Mouse (Mus musculus): ENCODE measurements around the gene Klc1. TPM values are rescaled to one million over a fixed set of nuclear protein-coding genes. Genes with fewer than 3 reads are reported as not detected.
A peak's percentile ranks its signal among the peaks of the same experiment; 100 is the strongest.

Gene Klc1
- polyA plus RNA-seq, 1 experiment from 2014 or later, result 59.3 TPM

DNA sequence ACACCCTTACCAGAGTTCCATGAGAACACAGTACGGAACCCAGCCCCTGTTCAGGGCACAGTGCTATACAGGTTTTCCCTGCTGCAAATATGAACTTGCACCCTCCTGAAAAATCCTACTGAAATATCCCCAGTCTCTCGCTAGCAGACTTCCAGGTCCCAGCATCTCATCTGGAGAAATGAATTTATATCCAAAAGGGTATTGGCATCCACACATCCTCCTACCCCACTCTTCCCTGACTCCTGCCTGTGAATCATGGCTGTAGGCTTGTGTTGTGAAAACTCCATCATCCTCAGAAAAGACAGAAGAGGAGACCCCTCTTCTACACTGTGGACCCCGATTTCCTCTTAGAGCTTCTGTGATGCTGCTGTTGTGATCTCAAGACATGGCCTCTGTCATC is 7.9 kb upstream of the Klc1 start:
- H3K36me3 ChIP-seq (ENCODE audit: control insufficient read depth, insufficient read depth, low read length), result no peaks in the 10 kb centered on the region
- H3K4me1 ChIP-seq (replicated peaks; ENCODE audit: control insufficient read depth, insufficient read depth, low read length), result peaks cover 10% of the 10 kb centered on the region
- H3K9me3 ChIP-seq (ENCODE audit: control insufficient read depth, low read length), result no peaks in the 10 kb centered on the region
- ATAC-seq (replicated peaks; ENCODE audit: low FRiP score), result no peak
- H3K4me2 ChIP-seq, result no peak overlapping the region
- no peak for DNase-seq (ENCODE audit: low spot score)
- WGBS, result 92% methylated on average over 3 of the region's 3 CpGs
- H3K27ac ChIP-seq (ENCODE audit: low read depth, low read length), result no peak overlapping the region
- no peaks in the 10 kb centered on the region for H3K27me3 ChIP-seq (replicated peaks; ENCODE audit: control insufficient read depth, insufficient read depth, low read length)
- no peak overlapping the region for H3K9ac ChIP-seq (ENCODE audit: low read depth, low read length)
- no peak overlapping the region for H3K4me3 ChIP-seq (ENCODE audit: low read depth, low read length)

DNA sequence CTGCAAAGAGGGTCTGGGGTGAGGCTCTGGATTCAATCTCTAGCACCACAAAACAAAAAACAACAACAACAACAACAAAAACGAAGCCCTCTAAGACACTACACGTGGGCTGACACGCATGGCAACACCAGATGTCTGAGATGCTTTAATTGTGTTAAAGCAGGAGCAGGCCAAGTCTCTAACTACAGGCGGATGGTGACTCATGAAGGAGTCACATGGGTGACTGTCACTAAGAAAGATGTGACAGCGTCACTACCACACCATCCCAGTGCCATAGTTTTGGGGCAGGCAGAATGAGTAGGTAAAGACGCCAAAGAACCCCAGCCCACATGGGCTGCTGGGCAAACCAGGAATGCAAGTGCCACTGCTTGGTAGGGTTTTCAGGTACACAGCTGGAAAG is 6.2 kb upstream of the Klc1 start:
- no peaks in the 10 kb centered on the region for H3K9me3 ChIP-seq (ENCODE audit: control insufficient read depth, low read length)
- WGBS, result 85% methylated on average over 6 of the region's 6 CpGs
- H3K27ac ChIP-seq (ENCODE audit: low read depth, low read length), result no peak overlapping the region
- H3K4me2 ChIP-seq, result no peak overlapping the region
- 0 out of 2 replicates have a peak, but pooled peaks cover 5% of the 10 kb centered on the region for H3K4me1 ChIP-seq (replicated peaks; ENCODE audit: control insufficient read depth, insufficient read depth, low read length)
- no peak overlapping the region for H3K4me3 ChIP-seq (ENCODE audit: low read depth, low read length)
- DNase-seq (ENCODE audit: low spot score) (no peak), ATAC-seq (replicated peaks; ENCODE audit: low FRiP score) (no peak)
- no peaks in the 10 kb centered on the region for H3K36me3 ChIP-seq (ENCODE audit: control insufficient read depth, insufficient read depth, low read length)
- H3K27me3 ChIP-seq (replicated peaks; ENCODE audit: control insufficient read depth, insufficient read depth, low read length), result no peaks in the 10 kb centered on the region
- H3K9ac ChIP-seq (ENCODE audit: low read depth, low read length), result no peak overlapping the region

DNA sequence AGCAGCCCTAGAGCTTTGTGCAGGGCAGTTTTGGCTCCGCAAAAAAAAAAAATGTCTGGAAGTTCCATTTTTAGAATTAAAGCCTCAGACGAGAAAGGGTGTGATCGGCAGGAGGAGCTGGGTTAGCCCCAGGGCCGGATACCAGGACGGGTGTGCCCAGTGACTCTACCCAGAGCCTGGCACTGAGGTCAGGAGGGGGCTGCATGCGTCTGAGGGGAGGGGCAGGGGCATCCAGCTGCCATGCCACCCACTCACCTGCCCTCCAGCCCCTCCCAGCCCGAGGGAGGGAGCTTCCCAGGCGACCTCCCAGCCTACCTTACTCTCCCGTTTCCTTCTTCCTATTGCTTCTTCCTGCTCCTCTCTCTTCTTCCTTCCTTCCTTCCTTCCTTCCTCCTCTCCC is 5.3 kb upstream of the Klc1 start:
- no peaks in the 10 kb centered on the region for H3K36me3 ChIP-seq (ENCODE audit: control insufficient read depth, insufficient read depth, low read length)
- DNase-seq (ENCODE audit: low spot score) (no peak), ATAC-seq (replicated peaks; ENCODE audit: low FRiP score) (no peak)
- H3K9me3 ChIP-seq (ENCODE audit: control insufficient read depth, low read length), result no peaks in the 10 kb centered on the region
- peaks cover 11% of the 10 kb centered on the region; the same call in 1 of the 2 replicates for H3K4me1 ChIP-seq (replicated peaks; ENCODE audit: control insufficient read depth, insufficient read depth, low read length)
- no peak overlapping the region for H3K4me2 ChIP-seq
- 78% methylated on average over 9 of the region's 9 CpGs for WGBS
- no peaks in the 10 kb centered on the region for H3K27me3 ChIP-seq (replicated peaks; ENCODE audit: control insufficient read depth, insufficient read depth, low read length)
- no peak overlapping the region for H3K27ac ChIP-seq (ENCODE audit: low read depth, low read length)
- H3K9ac ChIP-seq (ENCODE audit: low read depth, low read length), result no peak overlapping the region
- H3K4me3 ChIP-seq (ENCODE audit: low read depth, low read length), result no peak overlapping the region

DNA sequence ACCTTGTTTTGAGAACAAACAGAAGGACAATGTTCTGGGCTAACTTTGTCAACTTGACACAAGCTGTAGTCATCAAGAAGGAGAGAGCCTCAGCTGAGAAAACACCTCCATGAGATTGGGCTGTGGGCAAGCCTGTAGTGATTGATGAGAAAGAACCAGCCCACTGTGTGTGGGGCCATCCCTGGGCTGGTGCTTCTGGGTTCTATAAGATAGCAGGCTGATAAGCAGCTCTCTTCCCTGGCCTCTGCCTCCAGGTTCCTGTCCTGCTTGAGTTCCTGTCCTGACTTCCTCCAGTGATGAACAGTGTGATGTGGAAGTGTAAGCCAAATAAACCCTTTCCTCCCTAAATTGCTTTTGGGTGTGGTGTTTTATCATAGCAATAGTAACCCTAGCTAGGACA is 3.9 kb upstream of the Klc1 start:
- H3K4me1 ChIP-seq (replicated peaks; ENCODE audit: control insufficient read depth, insufficient read depth, low read length), result peaks cover 14% of the 10 kb centered on the region
- ATAC-seq (replicated peaks; ENCODE audit: low FRiP score), result no peak

DNA sequence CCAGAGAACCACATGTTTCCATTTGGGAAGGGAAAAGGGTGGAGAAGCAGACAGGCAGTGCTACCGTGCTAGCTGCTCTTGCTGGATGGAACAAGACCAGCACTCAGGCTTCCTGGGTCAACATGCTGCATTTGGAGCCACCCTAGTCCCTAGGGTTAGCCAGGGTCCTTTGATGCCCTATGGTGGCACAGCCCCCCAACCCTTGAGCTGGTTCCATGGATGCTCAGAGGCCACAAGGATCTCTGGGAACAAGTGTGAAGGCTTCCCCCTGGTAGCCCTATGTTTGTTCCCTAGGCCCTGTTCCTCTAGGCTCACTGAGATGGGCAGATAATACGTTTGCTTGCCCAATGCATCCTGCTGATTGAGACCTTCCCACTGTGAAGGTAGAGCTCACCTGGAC is 3.4 kb upstream of the Klc1 start:
- no peaks in the 10 kb centered on the region for H3K9me3 ChIP-seq (ENCODE audit: control insufficient read depth, low read length)
- no peaks in the 10 kb centered on the region for H3K36me3 ChIP-seq (ENCODE audit: control insufficient read depth, insufficient read depth, low read length)
- no peak overlapping the region for H3K9ac ChIP-seq (ENCODE audit: low read depth, low read length)
- no peak for ATAC-seq (replicated peaks; ENCODE audit: low FRiP score)
- no peak overlapping the region for H3K27ac ChIP-seq (ENCODE audit: low read depth, low read length)
- 36% methylated on average over 2 of the region's 2 CpGs for WGBS
- peaks cover 18% of the 10 kb centered on the region for H3K4me1 ChIP-seq (replicated peaks; ENCODE audit: control insufficient read depth, insufficient read depth, low read length)
- no peak overlapping the region for H3K4me2 ChIP-seq
- no peak for DNase-seq (ENCODE audit: low spot score)
- no peaks in the 10 kb centered on the region for H3K27me3 ChIP-seq (replicated peaks; ENCODE audit: control insufficient read depth, insufficient read depth, low read length)
- no peak overlapping the region for H3K4me3 ChIP-seq (ENCODE audit: low read depth, low read length)

More for the DNA sequence above, 3.9 kb upstream of the Klc1 start:
- Histone ChIP-seq H3K36me3 (ENCODE audit: control insufficient read depth, insufficient read depth, low read length) (no peaks in the 10 kb centered on the region), H3K9me3 (ENCODE audit: control insufficient read depth, low read length) (no peaks in the 10 kb centered on the region), H3K4me2 (no peak overlapping the region), H3K9ac (ENCODE audit: low read depth, low read length) (no peak overlapping the region), H3K27me3 (replicated peaks; ENCODE audit: control insufficient read depth, insufficient read depth, low read length) (no peaks in the 10 kb centered on the region), H3K27ac (ENCODE audit: low read depth, low read length) (no peak overlapping the region), H3K4me3 (ENCODE audit: low read depth, low read length) (no peak overlapping the region)
- DNase-seq (ENCODE audit: low spot score), result no peak

DNA sequence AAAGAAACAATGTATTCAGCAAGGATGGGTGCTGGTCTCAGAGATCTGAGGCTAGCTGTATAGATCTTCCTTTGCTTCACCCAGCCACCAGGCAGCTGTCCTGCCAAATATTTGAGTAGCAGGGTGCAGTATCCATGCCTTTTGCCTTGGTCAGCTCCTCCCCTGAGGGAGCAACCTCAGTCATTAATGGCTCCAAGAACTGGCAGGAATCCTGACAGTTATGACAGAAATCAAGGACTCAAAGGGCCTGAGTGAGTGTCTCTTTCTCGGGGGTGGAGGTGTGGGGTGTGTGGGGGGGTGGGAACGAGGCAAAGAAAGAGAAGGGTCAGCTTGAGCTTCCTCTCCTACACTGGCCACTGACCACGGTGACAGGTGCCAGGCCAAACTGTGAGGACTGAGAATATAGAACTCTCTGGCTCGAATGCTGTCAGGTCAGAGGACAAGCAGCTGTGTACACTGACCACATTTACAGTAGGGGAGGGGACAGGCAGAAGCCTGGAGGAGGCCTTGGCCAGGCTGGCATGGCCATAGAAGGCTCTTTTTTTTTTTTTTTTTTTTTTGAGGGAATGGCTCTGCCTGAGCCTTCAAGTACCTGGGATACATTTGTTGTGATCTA is 2.5 kb upstream of the Klc1 start:
- Histone ChIP-seq H3K4me3 (ENCODE audit: low read depth, low read length) (no peak overlapping the region), H3K36me3 (ENCODE audit: control insufficient read depth, insufficient read depth, low read length) (no peaks in the 10 kb centered on the region; the same call in 1 of the 2 replicates), H3K4me2 (no peak overlapping the region), H3K4me1 (replicated peaks; ENCODE audit: control insufficient read depth, insufficient read depth, low read length) (peaks cover 25% of the 10 kb centered on the region), H3K9ac (ENCODE audit: low read depth, low read length) (no peak overlapping the region), H3K9me3 (ENCODE audit: control insufficient read depth, low read length) (no peaks in the 10 kb centered on the region), H3K27ac (ENCODE audit: low read depth, low read length) (no peak overlapping the region), H3K27me3 (replicated peaks; ENCODE audit: control insufficient read depth, insufficient read depth, low read length) (no peaks in the 10 kb centered on the region)
- DNase-seq (ENCODE audit: low spot score) (no peak), ATAC-seq (replicated peaks; ENCODE audit: low FRiP score) (no peak)
- 47% methylated on average over 4 of the region's 4 CpGs for WGBS

DNA sequence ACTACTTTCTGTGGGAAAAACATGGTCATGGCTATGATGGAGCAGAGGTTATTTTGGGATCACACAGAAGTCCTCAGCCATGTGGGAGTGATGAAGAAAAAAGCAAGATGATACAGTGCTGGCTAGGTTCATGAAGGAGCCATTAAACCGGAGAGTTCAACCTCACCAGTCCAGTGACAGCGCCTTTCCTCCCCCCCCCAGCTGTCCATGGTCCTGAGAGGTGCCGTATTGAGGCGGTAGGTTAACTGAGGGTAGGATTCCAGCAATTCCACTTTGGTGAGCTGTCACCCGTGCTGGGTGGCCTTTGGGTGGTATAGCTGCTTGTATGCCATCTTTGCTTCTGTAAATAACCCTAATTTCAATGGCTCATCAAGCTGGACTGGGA is 2.0 kb upstream of the Klc1 start:
- Histone ChIP-seq H3K27me3 (replicated peaks; ENCODE audit: control insufficient read depth, insufficient read depth, low read length) (no peaks in the 10 kb centered on the region), H3K27ac (ENCODE audit: low read depth, low read length) (no peak overlapping the region), H3K4me2 (no peak overlapping the region), H3K36me3 (ENCODE audit: control insufficient read depth, insufficient read depth, low read length) (no peaks in the 10 kb centered on the region; the same call in 1 of the 2 replicates), H3K9me3 (ENCODE audit: control insufficient read depth, low read length) (no peaks in the 10 kb centered on the region), H3K9ac (ENCODE audit: low read depth, low read length) (no peak overlapping the region), H3K4me1 (replicated peaks; ENCODE audit: control insufficient read depth, insufficient read depth, low read length) (peaks cover 25% of the 10 kb centered on the region), H3K4me3 (ENCODE audit: low read depth, low read length) (no peak overlapping the region)
- DNase-seq (ENCODE audit: low spot score), result peak; percentile 51
- 45% methylated on average over 5 of the region's 5 CpGs for WGBS
- no peak for ATAC-seq (replicated peaks; ENCODE audit: low FRiP score)

DNA sequence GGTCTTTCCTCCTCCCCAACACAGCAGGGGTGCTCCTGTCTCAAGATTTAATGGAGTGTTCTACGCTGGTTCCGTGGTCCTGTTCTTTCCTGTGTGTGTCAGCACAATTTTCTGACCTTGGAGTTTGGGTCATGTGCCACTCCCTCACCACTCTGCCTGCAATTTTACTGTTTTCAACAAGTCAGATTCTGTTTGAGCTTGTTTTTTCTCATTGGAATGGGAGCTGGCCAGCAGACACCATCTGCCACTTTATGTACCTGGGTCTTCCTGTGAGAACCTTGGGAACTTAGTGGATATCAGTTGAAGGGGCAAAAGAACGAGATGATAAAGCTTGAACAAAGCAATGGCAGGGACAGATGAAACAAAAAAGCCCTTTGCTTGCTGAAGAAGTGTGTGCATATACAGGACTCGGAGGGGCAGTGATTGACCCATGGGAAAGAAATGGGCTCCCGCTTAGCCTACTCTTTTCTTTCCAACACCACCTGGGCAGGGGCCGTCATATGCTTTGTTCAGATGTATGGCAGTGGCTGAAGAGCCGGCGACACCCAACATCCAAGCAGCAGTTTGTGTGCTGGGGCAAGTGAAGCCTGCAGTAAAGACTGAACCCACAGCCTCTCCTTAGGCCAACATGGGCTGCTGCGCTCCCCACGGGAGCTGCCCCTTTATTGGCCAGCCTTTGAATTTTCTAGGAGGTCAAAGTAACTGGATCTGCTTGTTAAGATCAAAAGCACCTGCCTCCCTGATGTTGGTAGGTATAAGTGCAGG is 906 bp upstream of the Klc1 start:
- no peak overlapping the region for H3K27ac ChIP-seq (ENCODE audit: low read depth, low read length)

More for the DNA sequence above, 906 bp upstream of the Klc1 start:
- Histone ChIP-seq H3K4me1 (replicated peaks; ENCODE audit: control insufficient read depth, insufficient read depth, low read length) (peaks cover 25% of the 10 kb centered on the region), H3K9me3 (ENCODE audit: control insufficient read depth, low read length) (no peaks in the 10 kb centered on the region), H3K4me2 (peak overlapping the region; percentile 99), H3K4me3 (ENCODE audit: low read depth, low read length) (peak overlapping the region; percentile 97), H3K9ac (ENCODE audit: low read depth, low read length) (peak overlapping the region; percentile 92), H3K36me3 (ENCODE audit: control insufficient read depth, insufficient read depth, low read length) (no peaks in the 10 kb centered on the region; the same call in 1 of the 2 replicates), H3K27me3 (replicated peaks; ENCODE audit: control insufficient read depth, insufficient read depth, low read length) (no peaks in the 10 kb centered on the region)
- WGBS, result 62% methylated on average over 10 of the region's 10 CpGs
- no peak for DNase-seq (ENCODE audit: low spot score)
- ATAC-seq (replicated peaks; ENCODE audit: low FRiP score), result peak; percentile 1; the same call in 1 of the 2 replicates
